Mouse (Mus musculus): ENCODE measurements around the gene Rpl21.

Gene Rpl21

GRCm38 (mm10) chr5:146832769-146833448 lies at the start of gene Rpl21:
Gene Rpl21 (plus strand): TSS chr5:146832890.
- DNase-seq (ENCODE audit: low spot score), result peak; percentile 91

- no peak for DNase-seq (ENCODE audit: low spot score)
Observed at GRCm38 (mm10) chr5:146783300-146783699, 49.4 kb upstream of the Rpl21 start.

- DNase-seq (ENCODE audit: low spot score), result no peak
Observed at GRCm38 (mm10) chr5:146783891-146784290, 48.8 kb upstream of the Rpl21 start.

GRCm38 (mm10) chr5:146786123-146786522 lies 46.6 kb upstream of the Rpl21 start:
- no peak for DNase-seq (ENCODE audit: low spot score)

- no peak for DNase-seq (ENCODE audit: low spot score)
Observed at GRCm38 (mm10) chr5:146789413-146789812, 43.3 kb upstream of the Rpl21 start.

GRCm38 (mm10) chr5:146790944-146791343 lies 41.7 kb upstream of the Rpl21 start:
- DNase-seq (ENCODE audit: low spot score), result no peak

- no peak for DNase-seq (ENCODE audit: low spot score)
Observed at GRCm38 (mm10) chr5:146792140-146792791, 40.4 kb upstream of the Rpl21 start.

GRCm38 (mm10) chr5:146793630-146794083 lies 39.0 kb upstream of the Rpl21 start:
- DNase-seq (ENCODE audit: low spot score), result no peak

GRCm38 (mm10) chr5:146794084-146794852 lies 38.4 kb upstream of the Rpl21 start:
- DNase-seq (ENCODE audit: low spot score), result no peak

- peak; percentile 92 for DNase-seq (ENCODE audit: low spot score)
Observed at GRCm38 (mm10) chr5:146794853-146795252, 37.8 kb upstream of the Rpl21 start, which contains the start of gene Usp12. Gene Usp12 (minus strand): TSS chr5:146795006.

GRCm38 (mm10) chr5:146795728-146796127 lies 37.0 kb upstream of the Rpl21 start:
- DNase-seq (ENCODE audit: low spot score), result no peak

- DNase-seq (ENCODE audit: low spot score), result no peak
Observed at GRCm38 (mm10) chr5:146798031-146798430, 34.7 kb upstream of the Rpl21 start.

- no peak for DNase-seq (ENCODE audit: low spot score)
Observed at GRCm38 (mm10) chr5:146806004-146806430, 26.7 kb upstream of the Rpl21 start.

GRCm38 (mm10) chr5:146809951-146810350 lies 22.7 kb upstream of the Rpl21 start:
- no peak for DNase-seq (ENCODE audit: low spot score)

- DNase-seq (ENCODE audit: low spot score), result no peak
Observed at GRCm38 (mm10) chr5:146812866-146813265, 19.8 kb upstream of the Rpl21 start.

GRCm38 (mm10) chr5:146813421-146813820 lies 19.3 kb upstream of the Rpl21 start:
- DNase-seq (ENCODE audit: low spot score), result no peak

GRCm38 (mm10) chr5:146815394-146815793 lies 17.3 kb upstream of the Rpl21 start:
- DNase-seq (ENCODE audit: low spot score), result no peak

- DNase-seq (ENCODE audit: low spot score), result no peak
Observed at GRCm38 (mm10) chr5:146817583-146817982, 15.1 kb upstream of the Rpl21 start.

- DNase-seq (ENCODE audit: low spot score), result no peak
Observed at GRCm38 (mm10) chr5:146818906-146819623, 13.6 kb upstream of the Rpl21 start.

GRCm38 (mm10) chr5:146823005-146823404 lies 9.7 kb upstream of the Rpl21 start:
- no peak for DNase-seq (ENCODE audit: low spot score)

GRCm38 (mm10) chr5:146829528-146829927 lies 3.2 kb upstream of the Rpl21 start:
- DNase-seq (ENCODE audit: low spot score), result no peak

GRCm38 (mm10) chr5:146832435-146832768 lies 288 bp upstream of the Rpl21 start:
- peak; percentile 58 for DNase-seq (ENCODE audit: low spot score)

Data from c-Kit-positive CD71-positive TER-119-positive erythroid progenitor cells, embryonic 14.5 days (primary cell).